Comparison of ENCODE assay signal across 21 mouse cellular contexts in the genomic region with DNA sequence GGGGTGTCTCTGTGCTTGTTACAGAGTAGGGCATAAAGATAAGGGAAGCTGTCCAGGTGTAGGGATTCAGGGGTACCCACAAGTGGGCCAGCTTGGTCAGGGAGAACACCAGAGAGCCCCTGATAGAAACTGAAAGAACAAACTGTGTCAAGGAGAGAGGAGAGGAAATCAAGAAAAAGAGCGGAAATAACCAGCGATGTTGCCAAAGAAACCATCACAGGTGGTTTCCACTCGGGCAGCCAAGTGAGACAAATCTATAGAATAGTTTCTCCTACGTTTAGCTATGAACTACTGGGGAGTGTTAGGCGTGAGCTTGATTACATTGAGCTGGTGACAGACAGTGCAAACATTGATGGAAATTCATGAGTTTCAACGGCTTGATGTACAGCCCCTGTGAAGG.
DNase-seq lines count a peak whose midpoint lies in the region; ATAC-seq and TF ChIP-seq lines count a peak whose summit lies in the region.
"Had no signal": no experiment of that assay in that cellular context is flagged by ENCODE, and none has a peak within 500 bp of the region (broad histone marks: within the 10 kb centered on the region; RNA-seq: fewer than 3 reads in every experiment).

No protein-coding gene starts in this region.

- WGBS in kidney, embryonic 16.5 days = 20% methylated on average over 6 of the region's 6 CpGs
- WGBS in bone marrow, adult 2 months = 25% methylated on average over 6 of the region's 6 CpGs
- WGBS in heart, embryonic 12.5 days = 72% methylated on average over 6 of the region's 6 CpGs
- WGBS in hindbrain, embryonic 10.5 days = 63% methylated on average over 6 of the region's 6 CpGs

- TF ChIP-seq CTCF in bone marrow, adult 2 months (IDR thresholded peaks at IDR 0.05; ENCODE audit: control insufficient read depth, insufficient read depth, low read length) = no peak

- ATAC-seq in kidney, embryonic 16.5 days (ENCODE audit: low FRiP score, low TSS enrichment) = 0 out of 2 replicates have a peak, but pooled peaks have one; percentile 63
- no peak for ATAC-seq in heart, embryonic 12.5 days (ENCODE audit: insufficient number of reproducible peaks, low FRiP score)
- ATAC-seq: forebrain, embryonic 13.5 days; hindbrain, embryonic 16.5 days had no signal

- DNase-seq in kidney, adult 8-10 months = no peak
- peak; percentile 70 to 77 for DNase-seq in B cell, adult 2 months
- DNase-seq in spleen, adult 12 weeks (ENCODE audit: low spot score) = peak; percentile 26
- DNase-seq in layer of hippocampus, postnatal 14 days (ENCODE audit: low spot score in 2 of 2) = no peak
- no peak for DNase-seq in hindbrain, embryonic 10.5 days (ENCODE audit: low spot score)
- DNase-seq: adrenal gland, adult 2 months; cerebellum, adult 18-20 months; cerebellum, postnatal 36 days; gastrocnemius, postnatal 25 days; heart, postnatal 10 days; kidney, adult 18-20 months; lung, postnatal 14 days had no signal

- no peak overlapping the region for H3K4me2 ChIP-seq in kidney, embryonic 16.5 days (replicated peaks; ENCODE audit: low read depth, low read length)
- no peak overlapping the region for H3K4me2 ChIP-seq in heart, embryonic 12.5 days
- H3K4me2 ChIP-seq: forebrain, embryonic 13.5 days; midbrain, embryonic 12.5 days had no signal

- H3K9me3 ChIP-seq in kidney, embryonic 16.5 days (ENCODE audit: low read length) = no peaks in the 10 kb centered on the region
- no peaks in the 10 kb centered on the region for H3K9me3 ChIP-seq in heart, embryonic 12.5 days (replicated peaks)
- no peaks in the 10 kb centered on the region for H3K9me3 ChIP-seq in hindbrain, embryonic 10.5 days
- H3K9me3 ChIP-seq: embryonic facial prominence, embryonic 10.5 days; forebrain, embryonic 13.5 days; limb, embryonic 10.5 days; midbrain, embryonic 12.5 days had no signal

- no peak for TF ChIP-seq POLR2A in bone marrow, adult 2 months (IDR thresholded peaks at IDR 0.05; ENCODE audit: borderline replicate concordance, control insufficient read depth, low read depth, low read length)

- no peaks in the 10 kb centered on the region for H3K36me3 ChIP-seq in kidney, embryonic 16.5 days (ENCODE audit: insufficient read depth, low read length)
- H3K36me3 ChIP-seq in heart, embryonic 12.5 days = no peaks in the 10 kb centered on the region
- H3K36me3 ChIP-seq in hindbrain, embryonic 10.5 days = no peaks in the 10 kb centered on the region
- H3K36me3 ChIP-seq: embryonic facial prominence, embryonic 10.5 days; limb, embryonic 10.5 days; midbrain, embryonic 12.5 days had no signal

- H3K4me1 ChIP-seq in kidney, embryonic 16.5 days (ENCODE audit: insufficient read depth, low read length) = peaks cover 8% of the 10 kb centered on the region
- H3K4me1 ChIP-seq in bone marrow, adult 2 months (ENCODE audit: control insufficient read depth, insufficient read depth, low read length) = peaks cover 3% of the 10 kb centered on the region
- no peaks in the 10 kb centered on the region for H3K4me1 ChIP-seq in heart, embryonic 12.5 days (replicated peaks)
- no peaks in the 10 kb centered on the region for H3K4me1 ChIP-seq in hindbrain, embryonic 10.5 days (replicated peaks)
- H3K4me1 ChIP-seq: embryonic facial prominence, embryonic 10.5 days; forebrain, embryonic 13.5 days; limb, embryonic 10.5 days; midbrain, embryonic 12.5 days had no signal

- H3K27me3 ChIP-seq in kidney, embryonic 16.5 days (ENCODE audit: insufficient read depth, low read length) = no peaks in the 10 kb centered on the region
- no peaks in the 10 kb centered on the region for H3K27me3 ChIP-seq in heart, embryonic 12.5 days (replicated peaks)
- H3K27me3 ChIP-seq in hindbrain, embryonic 10.5 days (ENCODE audit: insufficient read depth, poor library complexity, severe bottlenecking) = no peaks in the 10 kb centered on the region
- H3K27me3 ChIP-seq: forebrain, embryonic 13.5 days; midbrain, embryonic 12.5 days had no signal

- no peak overlapping the region for H3K4me3 ChIP-seq in kidney, embryonic 16.5 days (ENCODE audit: low read length)
- H3K4me3 ChIP-seq in bone marrow, adult 2 months (replicated peaks; ENCODE audit: control insufficient read depth, low read depth, low read length) = no peak overlapping the region
- no peak overlapping the region for H3K4me3 ChIP-seq in heart, embryonic 12.5 days
- no peak overlapping the region for H3K4me3 ChIP-seq in hindbrain, embryonic 10.5 days
- H3K4me3 ChIP-seq: embryonic facial prominence, embryonic 10.5 days; forebrain, embryonic 13.5 days; limb, embryonic 10.5 days; midbrain, embryonic 12.5 days had no signal

- H3K27ac ChIP-seq in kidney, embryonic 16.5 days (ENCODE audit: low read length) = peak overlapping the region; percentile 52; the same call in 1 of the 2 replicates
- peak overlapping the region; percentile 70 for H3K27ac ChIP-seq in bone marrow, adult 2 months (ENCODE audit: control insufficient read depth, insufficient read depth, low read depth, low read length, poor library complexity)
- no peak overlapping the region for H3K27ac ChIP-seq in heart, embryonic 12.5 days (ENCODE audit: poor library complexity, severe bottlenecking)
- H3K27ac ChIP-seq in hindbrain, embryonic 10.5 days = no peak overlapping the region
- H3K27ac ChIP-seq: embryonic facial prominence, embryonic 10.5 days; forebrain, embryonic 13.5 days; limb, embryonic 10.5 days; liver, embryonic 14.5 days; midbrain, embryonic 12.5 days had no signal

- no peak overlapping the region for H3K9ac ChIP-seq in kidney, embryonic 16.5 days (replicated peaks; ENCODE audit: low read length)
- no peak overlapping the region for H3K9ac ChIP-seq in heart, embryonic 12.5 days
- H3K9ac ChIP-seq: forebrain, embryonic 13.5 days; liver, embryonic 14.5 days; midbrain, embryonic 12.5 days had no signal

Comparison
In these comparisons a context has a peak if more than half of its experiments do, and no peak if none do; other contexts are left out.
1. H3K27ac ChIP-seq: peak in kidney, embryonic 16.5 days (single experiment) and bone marrow, adult 2 months (single experiment); none in heart, embryonic 12.5 days (single experiment) and hindbrain, embryonic 10.5 days (single experiment).
2. DNase-seq: peak in B cell, adult 2 months (2 of 2) and spleen, adult 12 weeks (single experiment); none in kidney, adult 8-10 months (0 of 2), layer of hippocampus, postnatal 14 days (0 of 2) and hindbrain, embryonic 10.5 days (single experiment).